Mouse (Mus musculus): ENCODE data around the gene Gm9913.
A peak's percentile ranks its signal among the peaks of the same experiment; 100 is the strongest.

The Gm9913 gene

GRCm38 (mm10) chr2:125505006-125505745, at the start of gene Gm9913:
Gene Gm9913 (plus strand): TSS chr2:125505089.
- no peak for DNase-seq (ENCODE audit: low spot score)

GRCm38 (mm10) chr2:125456059-125456789, 48.7 kb upstream of the Gm9913 start:
- no peak for DNase-seq (ENCODE audit: low spot score)

DNA sequence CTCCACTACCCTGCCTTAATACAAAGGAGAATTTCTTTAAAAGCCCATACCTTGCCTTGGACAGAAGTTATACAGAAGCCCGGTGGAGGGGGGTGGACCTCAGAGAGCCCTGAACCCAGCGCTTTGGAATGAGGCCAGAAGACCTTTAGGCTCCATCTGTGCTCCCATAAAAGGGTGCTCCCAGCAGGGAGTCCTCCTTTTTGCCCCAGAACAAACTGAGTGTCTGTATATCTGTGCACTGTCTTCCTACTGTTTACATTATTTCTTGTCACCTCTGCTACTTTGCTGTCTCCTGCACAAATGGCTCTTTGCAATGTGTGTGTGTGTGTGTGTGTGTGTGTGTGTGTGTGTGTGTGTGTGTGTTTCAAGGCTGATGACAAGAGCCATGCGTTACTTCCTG, 45.8 kb upstream of the Gm9913 start:
- DNase-seq (ENCODE audit: low spot score) = no peak

DNA sequence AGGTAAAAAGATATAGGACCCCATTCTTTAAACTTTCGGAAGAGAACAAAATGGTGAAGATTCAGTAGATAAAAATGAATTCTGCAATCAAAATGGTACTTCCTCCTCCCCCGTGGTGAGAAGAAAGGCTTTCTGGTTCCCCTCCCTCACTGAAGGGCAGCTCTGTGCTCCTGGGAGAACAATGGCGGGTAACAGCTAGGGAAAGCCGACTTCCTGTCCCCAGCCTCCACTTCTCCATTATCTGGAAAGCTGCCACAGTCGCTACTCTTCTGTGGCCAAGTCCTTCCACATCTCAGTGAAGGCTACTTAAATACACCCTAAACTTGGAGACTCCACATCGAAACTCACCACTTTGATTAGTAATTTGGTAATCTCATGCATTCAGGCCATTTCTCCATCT, 40.9 kb upstream of the Gm9913 start:
- DNase-seq (ENCODE audit: low spot score) = no peak

DNA sequence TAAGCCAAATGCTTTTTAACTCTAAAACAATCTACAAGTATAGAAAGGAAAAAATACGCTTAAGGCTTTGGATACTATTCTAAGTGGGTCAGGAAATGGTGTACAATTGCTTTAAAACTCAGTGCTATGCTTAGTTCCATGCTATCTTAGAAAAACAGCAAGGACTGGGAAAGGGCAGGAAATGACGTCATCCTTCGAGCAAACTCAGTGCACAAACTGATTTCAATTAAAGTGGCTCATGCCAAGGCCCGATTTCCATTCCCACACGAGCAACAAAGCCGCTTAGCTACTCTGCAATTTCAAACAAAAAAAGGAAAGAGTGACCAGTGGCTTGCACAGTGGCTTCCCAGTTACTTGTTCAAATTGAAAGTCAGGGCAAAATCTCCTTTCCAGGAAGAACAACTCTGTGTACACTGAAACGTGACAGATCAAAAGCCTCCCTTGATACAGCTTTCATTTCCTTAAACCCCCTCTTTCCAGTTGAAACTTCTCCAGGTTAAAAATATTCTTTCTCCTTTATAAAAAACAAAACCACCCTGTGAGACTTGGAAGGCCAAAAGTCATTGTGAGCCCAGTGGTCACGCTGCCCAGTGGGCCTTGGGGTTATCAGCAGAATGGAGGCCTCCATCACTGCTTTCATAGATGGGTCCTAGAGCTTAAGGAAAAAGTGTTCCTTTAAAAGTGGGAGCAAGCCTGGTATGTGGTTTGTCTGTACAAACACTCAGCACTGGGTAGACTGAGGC, 34.2 kb upstream of the Gm9913 start:
- peak; percentile 12 for DNase-seq (ENCODE audit: low spot score)

DNA sequence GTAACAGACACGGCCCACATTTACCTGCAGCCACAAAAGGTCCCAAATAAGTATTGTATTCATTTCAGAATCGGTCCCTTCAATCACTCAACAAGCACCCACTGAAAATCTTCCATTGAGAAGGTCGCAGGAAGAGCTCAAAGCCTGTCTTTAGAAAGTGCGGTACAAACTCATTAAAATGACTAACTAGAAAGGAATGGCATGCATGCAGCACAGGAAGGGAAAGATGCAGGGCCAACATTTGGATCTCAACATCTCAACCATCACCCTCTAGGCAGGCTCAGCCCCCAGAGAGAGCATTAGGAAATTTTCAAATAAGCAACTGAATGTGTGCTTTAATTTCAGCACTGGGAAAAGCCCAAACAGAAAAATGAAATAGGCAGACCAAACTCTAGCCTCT, 33.2 kb upstream of the Gm9913 start:
- no peak for DNase-seq (ENCODE audit: low spot score)

DNA sequence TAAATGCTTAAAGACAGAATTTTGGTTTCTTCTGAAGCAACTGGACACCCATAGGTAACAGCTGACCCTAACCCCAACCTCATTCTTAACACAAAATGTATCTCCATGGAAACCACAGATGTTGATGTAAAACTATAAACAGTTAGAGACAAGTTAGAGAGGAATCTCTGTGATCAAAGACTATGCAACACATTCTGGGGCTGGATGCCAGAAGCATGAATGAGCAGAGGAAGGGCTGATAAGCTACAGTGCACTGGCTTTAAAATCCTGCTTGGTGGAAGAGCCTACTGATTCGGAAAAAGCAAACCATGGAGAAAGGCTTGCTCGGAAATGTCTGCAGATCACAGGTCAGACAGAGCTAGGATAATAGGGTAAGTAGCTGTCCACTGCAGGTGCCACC, 31.7 kb upstream of the Gm9913 start:
- DNase-seq (ENCODE audit: low spot score) = no peak

GRCm38 (mm10) chr2:125474690-125475089, 30.2 kb upstream of the Gm9913 start:
- DNase-seq (ENCODE audit: low spot score) = no peak

- no peak for DNase-seq (ENCODE audit: low spot score)
Measured at GRCm38 (mm10) chr2:125476231-125476630, 28.7 kb upstream of the Gm9913 start.

DNA sequence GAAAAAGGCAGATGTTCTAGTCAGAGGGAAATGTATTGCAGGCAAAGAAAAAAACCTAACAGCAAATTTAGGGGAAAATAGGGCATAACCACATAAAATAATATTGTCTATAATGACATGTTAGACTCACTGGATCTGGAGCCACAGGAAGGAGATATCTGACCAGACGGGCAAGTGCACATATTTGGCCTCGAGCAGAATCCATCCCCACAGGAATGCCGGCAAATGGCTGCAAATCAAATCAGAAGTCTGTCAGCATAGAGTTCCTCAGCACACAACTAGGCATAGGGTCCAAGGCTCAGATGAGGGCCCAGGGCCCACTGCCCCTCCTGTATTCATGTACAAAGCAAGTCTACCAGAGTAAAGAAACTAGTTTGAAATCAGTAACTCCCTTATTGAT, 27.5 kb upstream of the Gm9913 start:
- no peak for DNase-seq (ENCODE audit: low spot score)

GRCm38 (mm10) chr2:125478705-125479104, 26.2 kb upstream of the Gm9913 start:
- no peak for DNase-seq (ENCODE audit: low spot score)

DNA sequence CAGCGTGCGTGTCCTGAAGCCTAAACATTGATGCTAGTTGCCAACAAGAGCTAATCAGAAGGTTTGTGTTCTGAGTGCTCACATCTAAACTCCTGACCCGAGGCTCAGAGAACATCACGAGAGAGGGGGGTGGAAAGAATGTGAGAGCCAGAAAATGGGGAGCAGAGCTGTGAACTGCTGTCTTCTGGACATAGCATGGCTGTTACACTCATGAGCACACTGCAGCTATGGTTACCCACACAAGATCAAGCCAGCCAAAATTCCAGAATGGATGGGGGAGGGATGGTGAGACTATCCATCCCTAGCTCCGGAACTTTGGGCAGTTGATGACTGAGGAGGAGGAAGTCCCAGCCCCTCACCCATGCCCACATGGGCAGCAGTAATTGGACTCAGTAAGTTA, 24.8 kb upstream of the Gm9913 start:
- DNase-seq (ENCODE audit: low spot score) = no peak

GRCm38 (mm10) chr2:125481116-125481515, 23.8 kb upstream of the Gm9913 start:
- peak; percentile 63 for DNase-seq (ENCODE audit: low spot score)

- DNase-seq (ENCODE audit: low spot score) = no peak
Measured at GRCm38 (mm10) chr2:125481531-125482317, 23.2 kb upstream of the Gm9913 start.

DNA sequence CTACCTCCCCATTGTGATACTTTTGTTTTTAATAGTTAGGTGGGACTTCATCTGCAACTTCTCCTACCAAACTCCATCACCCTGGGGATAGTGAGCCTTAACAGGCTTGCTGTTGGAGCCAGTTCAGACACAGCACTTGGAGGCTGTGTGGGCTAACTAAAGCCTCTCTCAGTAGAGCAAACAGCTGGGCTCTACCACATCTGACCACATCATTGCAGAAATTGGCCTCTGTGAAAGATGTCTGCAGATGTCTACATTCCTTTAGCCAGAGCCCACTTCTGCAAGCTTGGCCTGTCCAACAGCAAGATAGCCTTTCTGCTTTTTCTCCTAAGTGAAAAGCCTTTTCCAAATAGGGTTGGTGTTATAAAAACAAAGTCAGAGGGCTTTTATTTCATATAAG, 20.7 kb upstream of the Gm9913 start:
- no peak for DNase-seq (ENCODE audit: low spot score)

DNA sequence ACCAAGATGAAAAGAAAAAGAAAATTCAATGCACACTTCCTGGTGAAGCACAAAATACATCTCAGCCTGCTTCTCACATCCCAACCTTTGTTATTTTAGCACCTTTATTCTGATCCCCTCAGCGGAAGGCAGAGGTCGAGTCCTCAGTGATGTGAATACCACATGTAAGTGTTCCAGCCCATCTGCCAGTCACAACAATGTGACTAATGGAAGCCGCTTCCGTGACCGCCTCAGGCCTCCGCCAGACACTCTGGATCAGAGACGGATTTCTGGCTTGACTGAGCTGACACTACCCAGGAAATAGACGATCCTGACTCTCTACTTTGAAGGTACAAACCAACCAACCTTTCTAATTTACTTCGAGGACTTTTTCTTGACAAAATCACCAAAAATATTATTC, 20.0 kb upstream of the Gm9913 start:
- no peak for DNase-seq (ENCODE audit: low spot score)

- DNase-seq (ENCODE audit: low spot score) = no peak
Measured at GRCm38 (mm10) chr2:125489979-125490378, 14.9 kb upstream of the Gm9913 start.

DNA sequence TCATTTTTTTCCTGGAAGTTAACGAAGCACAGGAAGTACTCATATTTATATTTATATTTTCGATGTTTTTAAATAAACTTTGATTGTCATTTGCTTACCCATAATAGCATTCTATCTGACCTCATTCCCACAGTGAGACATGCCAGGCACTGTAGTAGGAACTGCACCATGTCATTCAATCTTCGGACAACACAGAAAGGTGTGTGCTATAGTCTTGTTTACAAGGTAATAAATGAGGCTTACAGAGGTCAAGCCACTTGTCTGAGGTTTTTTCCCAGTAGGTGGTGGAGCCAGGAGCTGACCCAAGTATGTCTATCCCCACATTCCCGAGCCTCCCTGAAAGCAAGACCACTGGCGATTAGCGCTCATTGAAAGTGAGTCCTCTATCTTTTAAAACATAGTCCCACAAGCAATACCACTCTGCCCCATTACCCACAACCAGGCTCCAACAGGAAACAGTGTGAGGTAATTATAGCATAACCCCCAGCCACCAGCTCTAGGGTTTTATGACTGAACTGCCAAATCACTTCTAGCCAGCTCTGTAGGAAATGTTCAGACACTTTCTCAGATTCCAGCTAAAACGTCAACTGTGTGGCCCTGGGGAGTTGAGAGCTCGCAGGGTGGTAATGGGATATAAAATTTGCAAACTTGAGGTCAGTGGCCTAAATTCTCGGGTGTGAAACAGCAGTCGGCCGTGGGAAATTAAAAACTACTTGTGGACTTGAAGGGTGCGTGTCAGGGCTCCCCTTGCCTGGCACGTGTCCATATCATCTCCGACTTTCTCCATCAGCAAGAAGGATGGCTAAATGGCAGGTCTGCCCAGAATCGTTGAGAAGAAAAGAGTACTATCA, 12.6 kb upstream of the Gm9913 start:
- no peak for DNase-seq (ENCODE audit: low spot score)

DNA sequence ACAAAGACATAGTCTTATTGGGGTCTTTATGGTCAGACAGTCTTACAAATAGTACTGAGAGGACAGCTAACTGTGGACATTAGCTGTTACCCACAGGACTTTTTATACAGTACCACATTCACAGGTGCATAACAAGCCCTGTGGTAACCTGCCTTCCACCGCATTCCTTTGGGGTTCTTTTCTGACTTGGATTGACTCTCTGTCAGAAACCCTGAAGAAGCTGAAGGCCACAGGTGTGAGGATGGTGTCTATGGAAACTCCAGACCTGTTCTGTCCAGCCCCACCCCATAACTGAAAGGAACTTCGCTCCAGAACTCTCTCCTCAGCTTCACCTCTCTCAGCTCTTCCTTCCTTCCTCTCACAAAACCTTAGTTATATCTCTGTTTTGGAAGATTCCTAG, 10.6 kb upstream of the Gm9913 start:
- no peak for DNase-seq (ENCODE audit: low spot score)

- DNase-seq (ENCODE audit: low spot score) = no peak
Measured at GRCm38 (mm10) chr2:125494831-125495812, 9.8 kb upstream of the Gm9913 start.
